Mouse (Mus musculus): ENCODE results near the gene Pms2. TPM values are rescaled to one million over a fixed set of nuclear protein-coding genes. Genes with fewer than 3 reads are reported as not detected.

Gene Pms2
- polyA plus RNA-seq, 1 experiment from 2014 or later = 6.6 TPM

DNA sequence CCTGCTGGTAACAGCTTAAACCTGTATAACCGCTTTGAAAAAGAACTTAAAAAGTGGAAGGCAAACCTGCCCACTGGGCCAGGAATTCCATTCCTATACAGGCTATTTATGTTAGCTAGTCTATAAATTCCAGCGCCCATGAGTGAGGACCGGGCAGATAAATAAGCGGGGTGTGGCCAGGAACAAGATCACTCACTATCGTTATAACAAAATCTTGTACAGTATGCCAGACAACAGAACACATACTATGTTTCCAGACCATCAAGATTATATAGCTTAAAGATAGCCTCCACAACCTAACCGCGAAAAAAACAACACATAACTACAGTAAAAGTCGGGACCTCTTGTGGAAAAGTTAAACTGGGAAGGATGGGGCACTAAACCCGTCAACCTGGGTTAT is 838 bp upstream of the Pms2 start:
- WGBS (ENCODE audit: insufficient replicate concordance) = 3% methylated on average over 9 of the region's 9 CpGs
- Histone ChIP-seq H3K36me3 (replicated peaks; ENCODE audit: insufficient read depth, low read length) (peaks cover 23% of the 10 kb centered on the region), H3K4me3 (ENCODE audit: low read depth, low read length) (peak overlapping the region; percentile 78), H3K9me3 (ENCODE audit: low read length) (no peaks in the 10 kb centered on the region), H3K9ac (replicated peaks) (peak overlapping the region; percentile 76), H3K4me2 (ENCODE audit: low read depth, low read length) (peak overlapping the region; percentile 96), H3K27me3 (ENCODE audit: insufficient read depth, low read length) (no peaks in the 10 kb centered on the region), H3K4me1 (ENCODE audit: insufficient read depth) (peaks cover 27% of the 10 kb centered on the region), H3K27ac (ENCODE audit: low read depth) (peak overlapping the region; percentile 88)
- TF ChIP-seq EP300 (IDR thresholded peaks at IDR 0.05; ENCODE audit: low read depth) (no peak), CTCF (IDR thresholded peaks at IDR 0.05; ENCODE audit: low read depth) (no peak)
- no peak; the same call in 1 of the 2 replicates for ATAC-seq
- no peak for DNase-seq

DNA sequence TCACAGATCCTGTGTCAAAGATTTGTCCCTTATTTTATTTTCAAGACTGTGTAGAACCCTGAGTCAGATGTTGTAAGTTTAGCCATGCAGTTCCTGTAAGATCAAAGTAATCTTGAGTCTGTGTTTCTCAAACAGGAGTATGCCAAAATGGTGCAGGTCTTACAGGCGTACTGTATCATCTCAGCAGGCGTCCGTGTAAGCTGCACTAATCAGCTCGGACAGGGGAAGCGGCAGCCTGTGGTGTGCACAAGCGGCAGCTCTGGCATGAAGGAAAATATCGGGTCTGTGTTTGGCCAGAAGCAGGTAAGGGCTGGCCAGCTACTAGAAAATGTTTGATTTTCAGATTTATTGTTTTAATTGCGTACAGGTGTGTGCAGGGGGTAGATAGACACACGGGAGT is 6.5 kb downstream of the Pms2 start:
- Histone ChIP-seq H3K4me1 (ENCODE audit: insufficient read depth) (peaks cover under 1% of the 10 kb centered on the region; the same call in 1 of the 2 replicates), H3K4me3 (ENCODE audit: low read depth, low read length) (no peak overlapping the region), H3K4me2 (ENCODE audit: low read depth, low read length) (no peak overlapping the region), H3K27ac (ENCODE audit: low read depth) (no peak overlapping the region), H3K9me3 (ENCODE audit: low read length) (no peaks in the 10 kb centered on the region), H3K27me3 (ENCODE audit: insufficient read depth, low read length) (no peaks in the 10 kb centered on the region), H3K36me3 (replicated peaks; ENCODE audit: insufficient read depth, low read length) (peaks cover 53% of the 10 kb centered on the region), H3K9ac (replicated peaks) (no peak overlapping the region)
- TF ChIP-seq EP300 (IDR thresholded peaks at IDR 0.05; ENCODE audit: low read depth) (no peak), CTCF (IDR thresholded peaks at IDR 0.05; ENCODE audit: low read depth) (no peak)
- ATAC-seq = no peak
- no peak for DNase-seq
- 91% methylated on average over 9 of the region's 9 CpGs for WGBS (ENCODE audit: insufficient replicate concordance)

GRCm38 (mm10) chr5:143917418-143917817 is 7.7 kb downstream of the Pms2 start:
- WGBS (ENCODE audit: insufficient replicate concordance) = 49% methylated on average over 5 of the region's 5 CpGs
- Histone ChIP-seq H3K9me3 (ENCODE audit: low read length) (no peaks in the 10 kb centered on the region), H3K36me3 (replicated peaks; ENCODE audit: insufficient read depth, low read length) (peaks cover 61% of the 10 kb centered on the region), H3K27ac (ENCODE audit: low read depth) (no peak overlapping the region), H3K4me1 (ENCODE audit: insufficient read depth) (no peaks in the 10 kb centered on the region), H3K9ac (replicated peaks) (no peak overlapping the region), H3K4me3 (ENCODE audit: low read depth, low read length) (no peak overlapping the region), H3K27me3 (ENCODE audit: insufficient read depth, low read length) (no peaks in the 10 kb centered on the region), H3K4me2 (ENCODE audit: low read depth, low read length) (no peak overlapping the region)
- TF ChIP-seq EP300 (IDR thresholded peaks at IDR 0.05; ENCODE audit: low read depth) = no peak
- peak; percentile 75 for TF ChIP-seq CTCF (IDR thresholded peaks at IDR 0.05; ENCODE audit: low read depth)
- peak; percentile 31; the same call in 1 of the 2 replicates for ATAC-seq
- DNase-seq = peak; percentile 55

DNA sequence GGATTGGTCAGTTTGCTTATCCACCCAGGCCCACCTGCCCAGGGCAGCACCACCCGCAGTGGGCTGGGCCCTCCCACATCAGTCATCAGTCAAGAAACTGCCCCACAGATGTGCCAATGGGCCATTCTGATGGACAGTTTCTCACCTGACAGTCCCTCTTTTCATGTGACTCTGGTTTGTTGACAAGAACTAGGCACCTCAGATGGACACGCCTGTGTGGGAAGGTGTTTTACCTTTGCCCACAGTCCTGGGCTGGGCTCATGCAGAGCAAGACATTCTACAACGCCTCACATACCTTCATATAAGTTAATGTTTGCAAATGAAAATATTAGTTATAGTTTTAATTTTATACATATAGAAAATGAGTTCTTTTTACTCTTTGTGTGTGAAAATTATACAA is 8.4 kb downstream of the Pms2 start:
- peaks cover 67% of the 10 kb centered on the region for H3K36me3 ChIP-seq (replicated peaks; ENCODE audit: insufficient read depth, low read length)
- ATAC-seq (no peak), DNase-seq (no peak)

DNA sequence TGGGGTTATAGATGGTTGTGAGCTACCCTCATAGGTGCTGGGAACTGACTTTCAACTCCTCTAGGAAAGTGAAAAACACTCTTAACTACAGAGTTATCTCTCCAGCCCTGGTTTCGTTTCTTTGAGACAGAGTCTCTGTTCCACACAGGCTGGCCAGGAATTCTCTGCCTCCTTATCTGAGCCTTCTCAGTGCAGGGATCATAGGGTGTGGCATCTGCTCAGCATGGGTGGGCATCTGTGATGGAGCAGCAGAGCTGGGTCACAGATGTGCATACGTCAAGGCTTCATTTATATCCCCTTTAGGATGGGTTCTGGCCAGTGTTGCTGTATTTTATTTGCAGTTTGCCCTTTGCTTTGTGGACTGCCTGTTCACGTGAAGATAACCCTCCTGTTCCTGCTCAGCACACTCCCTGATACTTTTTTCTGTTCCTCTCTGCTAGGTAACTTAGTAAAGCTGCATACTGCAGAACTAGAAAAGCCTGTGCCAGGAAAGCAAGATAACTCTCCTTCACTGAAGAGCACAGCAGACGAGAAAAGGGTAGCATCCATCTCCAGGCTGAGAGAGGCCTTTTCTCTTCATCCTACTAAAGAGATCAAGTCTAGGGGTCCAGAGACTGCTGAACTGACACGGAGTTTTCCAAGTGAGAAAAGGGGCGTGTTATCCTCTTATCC is 15.2 kb downstream of the Pms2 start:
- DNase-seq = peak; percentile 41
- H3K4me2 ChIP-seq (ENCODE audit: low read depth, low read length) = peak overlapping the region; percentile 36

More for the DNA sequence above, 8.4 kb downstream of the Pms2 start:
- no peaks in the 10 kb centered on the region for H3K9me3 ChIP-seq (ENCODE audit: low read length)
- H3K27me3 ChIP-seq (ENCODE audit: insufficient read depth, low read length) = no peaks in the 10 kb centered on the region
- no peak overlapping the region for H3K4me2 ChIP-seq (ENCODE audit: low read depth, low read length)
- 86% methylated on average over 3 of the region's 3 CpGs for WGBS (ENCODE audit: insufficient replicate concordance)
- no peak overlapping the region for H3K27ac ChIP-seq (ENCODE audit: low read depth)
- H3K4me1 ChIP-seq (ENCODE audit: insufficient read depth) = no peaks in the 10 kb centered on the region
- no peak overlapping the region for H3K9ac ChIP-seq (replicated peaks)
- no peak for TF ChIP-seq EP300 (IDR thresholded peaks at IDR 0.05; ENCODE audit: low read depth)
- TF ChIP-seq CTCF (IDR thresholded peaks at IDR 0.05; ENCODE audit: low read depth) = no peak
- no peak overlapping the region for H3K4me3 ChIP-seq (ENCODE audit: low read depth, low read length)

DNA sequence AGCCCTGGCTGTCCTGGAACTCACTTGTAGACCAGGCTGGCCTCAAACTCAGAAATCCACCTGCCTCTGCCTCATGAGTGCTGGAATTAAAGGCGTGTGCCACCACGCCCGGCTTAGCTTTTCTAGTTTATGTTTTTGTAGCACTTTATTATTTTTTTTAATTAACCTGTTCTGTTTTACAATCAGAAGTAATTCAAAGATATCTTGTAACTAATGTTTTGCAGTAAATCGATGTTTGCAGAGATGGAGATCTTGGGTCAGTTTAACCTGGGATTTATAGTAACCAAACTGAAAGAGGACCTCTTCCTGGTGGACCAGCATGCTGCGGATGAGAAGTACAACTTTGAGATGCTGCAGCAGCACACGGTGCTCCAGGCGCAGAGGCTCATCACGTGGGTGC is 18.1 kb downstream of the Pms2 start, which contains the start of gene Gm42421:
Gene Gm42421 (plus strand): TSS at position 301 of the 400 bp plus-strand sequence.
- Histone ChIP-seq H3K4me2 (ENCODE audit: low read depth, low read length) (no peak within 1 kb of the TSS), H3K36me3 (replicated peaks; ENCODE audit: insufficient read depth, low read length) (peaks cover 64% of the 10 kb centered on the region), H3K27ac (ENCODE audit: low read depth) (no peak within 1 kb of the TSS), H3K4me1 (ENCODE audit: insufficient read depth) (0 out of 2 replicates have a peak, but pooled peaks cover 2% of the 10 kb centered on the region), H3K9ac (replicated peaks) (no peak within 1 kb of the TSS), H3K4me3 (ENCODE audit: low read depth, low read length) (no peak within 1 kb of the TSS), H3K9me3 (ENCODE audit: low read length) (no peaks in the 10 kb centered on the region), H3K27me3 (ENCODE audit: insufficient read depth, low read length) (no peaks in the 10 kb centered on the region)
- no peak for TF ChIP-seq CTCF (IDR thresholded peaks at IDR 0.05; ENCODE audit: low read depth)
- no peak for TF ChIP-seq EP300 (IDR thresholded peaks at IDR 0.05; ENCODE audit: low read depth)
- ATAC-seq (no peak), DNase-seq (no peak)
- WGBS (ENCODE audit: insufficient replicate concordance) = 94% methylated on average over 8 of the region's 8 CpGs

More for the DNA sequence above, 15.2 kb downstream of the Pms2 start:
- Histone ChIP-seq H3K36me3 (replicated peaks; ENCODE audit: insufficient read depth, low read length) (peaks cover 68% of the 10 kb centered on the region), H3K4me1 (ENCODE audit: insufficient read depth) (0 out of 2 replicates have a peak, but pooled peaks cover 2% of the 10 kb centered on the region), H3K9me3 (ENCODE audit: low read length) (no peaks in the 10 kb centered on the region), H3K9ac (replicated peaks) (0 out of 2 replicates have a peak overlapping the region, but pooled peaks have one; percentile 13), H3K27ac (ENCODE audit: low read depth) (peak overlapping the region; percentile 73), H3K27me3 (ENCODE audit: insufficient read depth, low read length) (no peaks in the 10 kb centered on the region), H3K4me3 (ENCODE audit: low read depth, low read length) (no peak overlapping the region)
- WGBS (ENCODE audit: insufficient replicate concordance) = 60% methylated on average over 6 of the region's 6 CpGs
- no peak for TF ChIP-seq CTCF (IDR thresholded peaks at IDR 0.05; ENCODE audit: low read depth)
- peak; percentile 66 for TF ChIP-seq EP300 (IDR thresholded peaks at IDR 0.05; ENCODE audit: low read depth)
- ATAC-seq = peak; percentile 100
